ENCODE assay signal across 21 mouse cellular contexts in the genomic region with DNA sequence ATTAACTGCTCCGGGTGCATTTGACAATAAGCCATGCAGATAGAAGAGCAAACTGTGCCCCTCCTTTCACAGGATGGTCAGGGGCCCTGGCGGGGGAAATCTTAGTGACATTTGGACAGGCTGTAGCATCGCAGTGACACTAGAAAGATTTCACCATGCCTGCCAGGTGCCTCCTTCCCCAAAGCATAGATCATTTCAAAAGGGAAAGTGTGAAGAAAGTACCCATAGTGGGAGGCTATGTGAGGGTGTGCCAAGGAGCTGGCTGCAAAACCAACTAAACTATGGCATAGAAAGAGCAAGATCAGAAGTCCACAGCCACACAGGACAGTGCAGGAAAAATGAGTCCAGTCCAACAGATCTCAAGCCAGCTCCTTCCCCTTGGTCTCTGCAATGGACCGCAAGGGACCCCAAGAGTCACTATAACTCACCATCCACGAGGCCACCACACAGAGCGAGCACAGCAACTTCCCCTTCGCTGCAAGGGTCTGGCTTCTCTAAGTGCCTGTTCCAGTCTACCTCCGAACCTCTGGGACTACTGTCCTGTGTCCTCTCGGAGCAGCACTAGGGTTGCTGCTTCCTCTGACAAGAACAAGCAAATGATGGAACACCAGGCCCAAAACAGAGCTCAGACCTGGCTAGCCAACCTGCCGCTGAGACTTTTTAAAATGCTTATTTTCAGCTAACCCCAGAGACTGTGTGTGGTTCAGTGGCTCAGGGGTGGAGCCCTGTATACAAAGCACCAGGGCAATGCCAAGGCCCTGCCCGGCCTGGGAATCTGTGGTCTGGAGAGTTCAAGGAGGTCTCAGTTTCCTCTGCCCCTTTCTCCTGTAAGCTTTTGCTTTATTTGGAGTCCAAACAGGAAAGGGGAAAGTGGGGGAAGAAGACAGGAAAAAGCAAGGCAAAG. TPM values are rescaled to one million over a fixed set of nuclear protein-coding genes. Genes with fewer than 3 reads are reported as not detected.
DNase-seq lines count a peak whose midpoint lies in the region; ATAC-seq and TF ChIP-seq lines count a peak whose summit lies in the region.
"Had no signal": no experiment of that assay in that cellular context is flagged by ENCODE, and none has a peak within 500 bp of the region (broad histone marks: within the 10 kb centered on the region; RNA-seq: fewer than 3 reads in every experiment).

No protein-coding gene starts in this region.

- 25% methylated on average over 11 of the region's 11 CpGs for WGBS in liver, embryonic 15.5 days (ENCODE audit: insufficient replicate concordance)
- 34% methylated on average over 11 of the region's 11 CpGs for WGBS in liver, embryonic 12.5 days (ENCODE audit: insufficient replicate concordance)
- 37% methylated on average over 11 of the region's 11 CpGs for WGBS in liver, postnatal 0 days (ENCODE audit: insufficient replicate concordance)

- no peaks in the 10 kb centered on the region for H3K27me3 ChIP-seq in liver, embryonic 15.5 days
- H3K27me3 ChIP-seq in liver, embryonic 12.5 days (replicated peaks), result no peaks in the 10 kb centered on the region
- H3K27me3 ChIP-seq in CH12.LX (replicated peaks), result no peaks in the 10 kb centered on the region
- H3K27me3 ChIP-seq in liver, postnatal 0 days (ENCODE audit: insufficient read depth, low read length), result no peaks in the 10 kb centered on the region
- H3K27me3 ChIP-seq: embryonic facial prominence, embryonic 12.5 days; forebrain, embryonic 13.5 days; hindbrain, embryonic 12.5 days; limb, embryonic 13.5 days; midbrain, embryonic 15.5 days had no signal

- H3K4me2 ChIP-seq in liver, embryonic 15.5 days, result peak overlapping the region; percentile 10; the same call in 1 of the 2 replicates
- no peak overlapping the region for H3K4me2 ChIP-seq in liver, embryonic 12.5 days
- peak overlapping the region; percentile 62 for H3K4me2 ChIP-seq in CH12.LX (ENCODE audit: insufficient read depth, low read depth, poor library complexity, severe bottlenecking)
- peak overlapping the region; percentile 45 for H3K4me2 ChIP-seq in liver, postnatal 0 days (ENCODE audit: low read depth, low read length)
- H3K4me2 ChIP-seq: embryonic facial prominence, embryonic 12.5 days; forebrain, embryonic 13.5 days; hindbrain, embryonic 12.5 days; limb, embryonic 13.5 days; midbrain, embryonic 15.5 days had no signal

- peak overlapping the region; percentile 33; the same call in 1 of the 2 replicates for H3K27ac ChIP-seq in liver, embryonic 15.5 days (replicated peaks)
- no peak overlapping the region for H3K27ac ChIP-seq in liver, embryonic 12.5 days
- peak overlapping the region; percentile 89 for H3K27ac ChIP-seq in CH12.LX (ENCODE audit: insufficient read depth, low read depth)
- H3K27ac ChIP-seq in liver, postnatal 0 days (ENCODE audit: low read depth), result peak overlapping the region; percentile 76
- H3K27ac ChIP-seq: embryonic facial prominence, embryonic 12.5 days; forebrain, embryonic 13.5 days; heart, embryonic 10.5 days; hindbrain, embryonic 12.5 days; limb, embryonic 13.5 days; midbrain, embryonic 15.5 days had no signal

- H3K79me2 ChIP-seq in CH12.LX (replicated peaks; ENCODE audit: control insufficient read depth, extremely low read depth, insufficient read depth, poor library complexity, severe bottlenecking), result peaks cover 45% of the 10 kb centered on the region

- no peak for TF ChIP-seq CTCF in CH12.LX (conservative IDR thresholded peaks at IDR 0.05 in 1 of 2, IDR thresholded peaks at IDR 0.05 in 1 of 2; ENCODE audit: low read depth in 2 of 2, low read length in 2 of 2)
- no peak for TF ChIP-seq CTCF in liver, postnatal 0 days (IDR thresholded peaks at IDR 0.05; ENCODE audit: low read depth)

- no peaks in the 10 kb centered on the region for H3K9me3 ChIP-seq in liver, embryonic 15.5 days (replicated peaks)
- H3K9me3 ChIP-seq in liver, embryonic 12.5 days (replicated peaks), result no peaks in the 10 kb centered on the region
- H3K9me3 ChIP-seq in CH12.LX (replicated peaks; ENCODE audit: low read length), result peaks cover 10% of the 10 kb centered on the region
- no peaks in the 10 kb centered on the region for H3K9me3 ChIP-seq in liver, postnatal 0 days (ENCODE audit: low read length)
- H3K9me3 ChIP-seq: embryonic facial prominence, embryonic 12.5 days; forebrain, embryonic 13.5 days; heart, embryonic 10.5 days; hindbrain, embryonic 12.5 days; limb, embryonic 13.5 days; midbrain, embryonic 15.5 days had no signal

- no peak overlapping the region for H3K4me3 ChIP-seq in liver, embryonic 15.5 days (replicated peaks)
- no peak overlapping the region for H3K4me3 ChIP-seq in liver, embryonic 12.5 days
- peak overlapping the region; percentile 55 to 66 (median 60) for H3K4me3 ChIP-seq in CH12.LX (replicated peaks in 1 of 3; ENCODE audit: low read depth in 2 of 3, low read length in 2 of 3, poor library complexity in 1 of 3)
- no peak overlapping the region for H3K4me3 ChIP-seq in liver, postnatal 0 days (ENCODE audit: low read depth, low read length)
- H3K4me3 ChIP-seq: embryonic facial prominence, embryonic 12.5 days; erythroblast, embryonic 14.5 days; forebrain, embryonic 13.5 days; heart, embryonic 10.5 days; hindbrain, embryonic 12.5 days; limb, embryonic 13.5 days; midbrain, embryonic 15.5 days had no signal

- TF ChIP-seq RAD21 in CH12.LX (IDR thresholded peaks at IDR 0.05; ENCODE audit: low read depth, low read length), result no peak

- TF ChIP-seq POLR2A in CH12.LX (IDR thresholded peaks at IDR 0.05; ENCODE audit: low read depth, low read length), result 0 out of 2 replicates have a peak, but pooled peaks have one; percentile 31

- ATAC-seq in liver, embryonic 15.5 days (ENCODE audit: insufficient read depth), result no peak
- no peak for ATAC-seq in liver, embryonic 12.5 days
- no peak for ATAC-seq in liver, postnatal 0 days
- ATAC-seq in neutrophil, adult 5-6 weeks (ENCODE audit: extremely low read depth, insufficient number of reproducible peaks, low FRiP score, poor library complexity, severe bottlenecking), result peak; percentile 46
- ATAC-seq: forebrain, embryonic 13.5 days; midbrain, embryonic 15.5 days had no signal

- no peak overlapping the region for H3K9ac ChIP-seq in liver, embryonic 15.5 days
- H3K9ac ChIP-seq in liver, embryonic 12.5 days, result no peak overlapping the region
- peak overlapping the region; percentile 87 for H3K9ac ChIP-seq in CH12.LX (ENCODE audit: insufficient read depth, low read depth)
- peak overlapping the region; percentile 16; the same call in 1 of the 2 replicates for H3K9ac ChIP-seq in liver, postnatal 0 days (replicated peaks)
- H3K9ac ChIP-seq: embryonic facial prominence, embryonic 12.5 days; forebrain, embryonic 13.5 days; hindbrain, embryonic 12.5 days; limb, embryonic 13.5 days; midbrain, embryonic 15.5 days had no signal

- dilution Hi-C loops in CH12.LX (cut with MboI; ENCODE audit: extremely low pct_ligation_motif_present, extremely low pct_unique_long_range_greater_than_20kb, low sequenced_read_pairs), result no loop called here

- no peak for TF ChIP-seq EP300 in CH12.LX (IDR thresholded peaks at IDR 0.05; ENCODE audit: low read length)
- TF ChIP-seq EP300 in liver, postnatal 0 days (IDR thresholded peaks at IDR 0.05; ENCODE audit: low read depth), result no peak

- DNase-seq in CH12.LX (ENCODE audit: extremely low read depth), result no peak
- no peak for DNase-seq in liver, postnatal 0 days
- DNase-seq in layer of hippocampus, adult 9-11 months, result no peak
- no peak for DNase-seq in gastrocnemius, adult 8-10 months (ENCODE audit: low spot score in 2 of 2)
- DNase-seq in kidney, adult 8-10 months, result no peak
- DNase-seq: cerebellum, adult 9-10 months; gastrocnemius, postnatal 25 days; heart, postnatal 10 days; kidney, adult 2 months; kidney, postnatal 4 days; thymus, adult 18-20 months had no signal

- peaks cover 27% of the 10 kb centered on the region for H3K4me1 ChIP-seq in liver, embryonic 15.5 days (replicated peaks)
- 0 out of 2 replicates have a peak, but pooled peaks cover 2% of the 10 kb centered on the region for H3K4me1 ChIP-seq in liver, embryonic 12.5 days
- H3K4me1 ChIP-seq in CH12.LX (ENCODE audit: control insufficient read depth in 1 of 2, insufficient read depth in 2 of 2), result peaks cover 21 to 66% of the 10 kb centered on the region in 2 experiments
- peaks cover 39% of the 10 kb centered on the region for H3K4me1 ChIP-seq in liver, postnatal 0 days (ENCODE audit: insufficient read depth)
- H3K4me1 ChIP-seq: embryonic facial prominence, embryonic 12.5 days; forebrain, embryonic 13.5 days; hindbrain, embryonic 12.5 days; limb, embryonic 13.5 days; midbrain, embryonic 15.5 days had no signal

- no peaks in the 10 kb centered on the region; the same call in 1 of the 2 replicates for H3K36me3 ChIP-seq in liver, embryonic 15.5 days (replicated peaks)
- no peaks in the 10 kb centered on the region for H3K36me3 ChIP-seq in liver, embryonic 12.5 days
- peaks cover 10 to 19% of the 10 kb centered on the region in 2 experiments for H3K36me3 ChIP-seq in CH12.LX (replicated peaks in 1 of 2; ENCODE audit: control insufficient read depth in 1 of 2, insufficient read depth in 1 of 2, low read length in 1 of 2)
- peaks cover 16% of the 10 kb centered on the region for H3K36me3 ChIP-seq in liver, postnatal 0 days (replicated peaks; ENCODE audit: insufficient read depth, low read length)
- H3K36me3 ChIP-seq: embryonic facial prominence, embryonic 12.5 days; heart, embryonic 10.5 days; hindbrain, embryonic 12.5 days; limb, embryonic 13.5 days; midbrain, embryonic 15.5 days had no signal

- in situ Hi-C loops in CH12.LX (cut with MboI; ENCODE audit: low pct_ligation_motif_present, low pct_unique_long_range_greater_than_20kb, low sequenced_read_pairs), result loop anchor here (5.0 kb wide), 1 partner anchor 38 kb away; no protein-coding TSS in a partner anchor

TF ChIP-seq in CH12.LX, 34 proteins besides CTCF, POLR2A, EP300 and RAD21 (continues in another document):
- TF ChIP-seq ZNF384 (IDR thresholded peaks at IDR 0.05; ENCODE audit: low read depth, low read length) (no peak), MAZ (IDR thresholded peaks at IDR 0.05; ENCODE audit: low read depth, low read length) (peak; percentile 45; the same call in 1 of the 2 replicates), MEF2A (IDR thresholded peaks at IDR 0.05; ENCODE audit: borderline replicate concordance, low read depth, low read length) (0 out of 2 replicates have a peak, but pooled peaks have one; percentile 17), TCF12 (IDR thresholded peaks at IDR 0.05; ENCODE audit: low read depth, low read length) (0 out of 2 replicates have a peak, but pooled peaks have one; percentile 24), ZMIZ1 (IDR thresholded peaks at IDR 0.05; ENCODE audit: low read depth, low read length) (peak; percentile 49; the same call in 1 of the 2 replicates)

RNA-seq across cellular contexts. Expression of a gene that starts 15.1 kb away (rescaled TPM):
- polyA plus RNA-seq in liver, embryonic 15.5 days (2015; fragmentation: Nextera tagmentation; extraction: Ambion mirVana), result 11.3 and 14.3 TPM in 2 replicates
- 5.5 and 6.0 TPM in 2 replicates for polyA plus RNA-seq in liver, embryonic 12.5 days (2016; fragmentation: Nextera tagmentation; extraction: Ambion mirVana)
- total RNA-seq in CH12.LX (2012; rRNA removed), result 34.3 and 37.4 TPM in 2 replicates
- total RNA-seq in CH12.LX (2014; rRNA removed), result 25.1 and 26.7 TPM in 2 replicates
- 98.6 and 106 TPM in 2 replicates for polyA plus RNA-seq in CH12.LX (2012; ENCODE audit: insufficient read length, low read depth)
- polyA plus RNA-seq in liver, postnatal 0 days (2015; fragmentation: Nextera tagmentation; extraction: Ambion mirVana), result 17.1 and 21.8 TPM in 2 replicates
- total RNA-seq in neutrophil, adult 5-6 weeks (2017), result 103 and 110 TPM in 2 replicates
- total RNA-seq in gastrocnemius, adult 8-10 months (2022), result under 1 TPM; 0.15 to 0.58 (median 0.37) TPM

Comparison
In these comparisons a context has a peak if more than half of its experiments do, and no peak if none do; other contexts are left out.
1. H3K9ac ChIP-seq: peak in CH12.LX (single experiment) and liver, postnatal 0 days (single experiment); none in liver, embryonic 15.5 days (single experiment) and liver, embryonic 12.5 days (single experiment).
2. H3K4me3 ChIP-seq: peak in CH12.LX (3 of 3); none in liver, embryonic 15.5 days (single experiment), liver, embryonic 12.5 days (single experiment) and liver, postnatal 0 days (single experiment).